Mouse (Mus musculus): ENCODE results near the gene Dst.

The Dst gene

DNA sequence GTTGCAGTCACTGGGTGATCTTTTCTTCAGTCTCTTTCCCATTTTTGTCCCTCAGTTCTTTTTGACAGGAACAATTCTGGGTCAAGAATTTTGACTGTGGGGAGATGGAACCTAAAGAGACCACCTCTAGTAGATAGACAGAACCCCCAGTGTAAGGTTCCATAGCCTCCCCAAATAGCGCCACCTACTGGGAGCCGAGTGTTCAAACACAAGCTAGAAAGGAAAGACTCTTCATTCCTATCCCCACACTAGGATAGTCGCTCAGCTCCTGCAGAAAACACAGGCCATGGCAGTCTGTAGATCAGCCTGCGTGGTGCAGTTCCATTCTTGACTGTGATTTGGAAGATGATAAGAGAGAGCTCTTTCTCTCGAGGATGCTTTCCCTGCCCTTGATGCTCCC lies 160.3 kb downstream of the Dst start:
- no peaks in the 10 kb centered on the region for H3K9me3 ChIP-seq (ENCODE audit: low read length)
- no peaks in the 10 kb centered on the region for H3K27me3 ChIP-seq (ENCODE audit: insufficient read depth, low read length)
- peaks cover 98% of the 10 kb centered on the region for H3K4me1 ChIP-seq (replicated peaks; ENCODE audit: low read depth, low read length)
- no peak for TF ChIP-seq NANOG (IDR thresholded peaks at IDR 0.05; ENCODE audit: borderline replicate concordance, low read length)
- TF ChIP-seq CTCF (conservative IDR thresholded peaks at IDR 0.05; ENCODE audit: low read length): peak; percentile 94
- no peaks in the 10 kb centered on the region for H3K36me3 ChIP-seq (ENCODE audit: insufficient read depth, low read length)
- peak overlapping the region; percentile 66 for H3K4me3 ChIP-seq (replicated peaks; ENCODE audit: low read length)

DNA sequence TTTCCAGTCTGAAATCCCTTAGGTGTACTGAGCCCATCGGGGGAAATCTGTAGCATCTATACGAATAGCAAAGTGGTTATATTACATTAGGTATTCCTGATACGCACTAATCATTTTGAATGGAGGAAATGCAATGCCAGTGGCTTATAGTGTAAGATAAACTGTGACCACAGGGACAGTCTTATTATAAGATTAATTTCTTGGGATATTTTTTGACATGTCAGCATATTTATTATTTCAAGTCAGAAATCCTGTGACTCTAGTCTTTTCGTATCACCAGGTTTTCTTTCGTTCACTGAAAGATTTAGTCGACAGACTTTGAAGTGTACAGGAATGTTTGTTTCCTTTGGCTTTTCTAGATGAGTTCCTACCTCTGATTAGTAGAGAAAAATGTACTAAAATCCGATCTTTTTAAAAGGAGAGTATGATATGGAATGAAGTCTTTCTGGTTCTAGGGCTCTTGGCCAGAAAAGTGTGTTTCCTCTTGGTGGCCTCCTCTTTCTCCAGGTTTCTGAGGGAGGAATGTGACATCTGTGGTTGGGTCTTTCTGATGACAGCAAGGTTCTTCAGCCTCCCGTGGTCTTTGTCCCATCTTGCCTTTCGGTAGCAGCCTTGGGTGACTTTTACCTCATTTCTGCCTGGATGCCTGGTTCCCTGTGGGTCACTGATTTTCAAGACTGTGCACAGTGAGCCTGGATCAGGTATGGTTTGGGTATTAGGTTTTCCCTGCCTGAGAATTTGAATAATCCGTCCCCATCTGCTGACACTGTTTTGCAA lies 161.7 kb downstream of the Dst start:
- no peak for TF ChIP-seq CTCF (conservative IDR thresholded peaks at IDR 0.05; ENCODE audit: low read length)
- TF ChIP-seq POU5F1 (IDR thresholded peaks at IDR 0.05; ENCODE audit: borderline replicate concordance, low read length): no peak
- no peak for TF ChIP-seq NANOG (IDR thresholded peaks at IDR 0.05; ENCODE audit: borderline replicate concordance, low read length)
- Histone ChIP-seq H3K27me3 (ENCODE audit: insufficient read depth, low read length) (no peaks in the 10 kb centered on the region), H3K9me3 (ENCODE audit: low read length) (no peaks in the 10 kb centered on the region), H3K4me1 (replicated peaks; ENCODE audit: low read depth, low read length) (peaks cover 96% of the 10 kb centered on the region), H3K36me3 (ENCODE audit: insufficient read depth, low read length) (no peaks in the 10 kb centered on the region), H3K4me3 (replicated peaks; ENCODE audit: low read length) (peak overlapping the region; percentile 41)

DNA sequence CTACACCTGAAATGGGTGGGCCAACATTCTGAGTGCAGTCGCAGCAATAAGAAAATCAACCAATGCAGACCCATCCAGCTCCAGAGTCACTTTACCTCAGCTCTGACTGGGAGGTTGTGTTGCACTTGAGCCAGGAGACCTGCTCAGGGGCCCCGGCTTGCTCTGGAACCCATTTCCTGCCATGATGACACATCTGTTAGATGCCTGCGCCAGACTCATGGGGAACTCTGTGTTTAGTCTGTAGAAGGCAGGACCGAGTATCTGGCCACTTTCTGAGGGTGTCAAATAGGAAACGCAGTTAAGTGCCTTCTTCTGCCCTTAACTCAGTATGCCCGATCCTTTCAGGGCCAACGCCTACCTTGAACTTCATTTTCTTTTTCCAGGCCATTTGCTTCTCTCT lies 162.4 kb downstream of the Dst start:
- Histone ChIP-seq H3K4me1 (replicated peaks; ENCODE audit: low read depth, low read length) (peaks cover 93% of the 10 kb centered on the region), H3K9me3 (ENCODE audit: low read length) (no peaks in the 10 kb centered on the region), H3K36me3 (ENCODE audit: insufficient read depth, low read length) (no peaks in the 10 kb centered on the region), H3K4me3 (replicated peaks; ENCODE audit: low read length) (peak overlapping the region; percentile 41), H3K27me3 (ENCODE audit: insufficient read depth, low read length) (no peaks in the 10 kb centered on the region)
- TF ChIP-seq CTCF (conservative IDR thresholded peaks at IDR 0.05; ENCODE audit: low read length): no peak
- no peak for TF ChIP-seq POU5F1 (IDR thresholded peaks at IDR 0.05; ENCODE audit: borderline replicate concordance, low read length)
- TF ChIP-seq NANOG (IDR thresholded peaks at IDR 0.05; ENCODE audit: borderline replicate concordance, low read length): no peak

DNA sequence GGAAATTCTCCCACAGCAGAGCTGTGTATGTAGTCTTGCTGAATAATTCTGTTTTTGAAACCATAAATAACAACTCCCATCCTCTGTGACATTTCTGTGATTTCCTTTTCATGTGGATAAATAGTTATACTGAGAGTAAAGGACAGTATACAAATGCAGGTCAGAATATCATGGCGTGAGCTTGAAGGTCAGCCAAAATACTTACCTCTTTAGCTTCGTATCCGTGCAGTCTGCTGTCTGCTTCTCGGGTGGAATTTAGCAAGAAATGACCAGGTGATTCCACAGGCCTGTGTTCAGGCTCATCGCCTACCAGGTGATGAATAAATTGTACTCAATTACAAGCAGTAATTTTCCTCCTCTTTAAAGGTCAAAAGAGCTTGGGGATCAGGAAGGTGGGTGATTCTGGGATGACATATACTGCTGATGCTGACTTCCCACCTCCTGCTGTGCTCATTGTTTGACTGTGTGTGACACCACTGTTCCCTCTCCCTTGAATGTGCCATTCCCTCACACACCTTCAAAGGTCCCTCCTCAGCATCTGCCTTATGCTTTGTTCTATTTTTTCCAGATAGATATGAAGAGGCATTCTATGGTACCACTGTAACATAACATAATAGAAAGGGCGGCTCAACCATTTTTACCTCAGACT lies 163.1 kb downstream of the Dst start:
- Histone ChIP-seq H3K9me3 (ENCODE audit: low read length) (no peaks in the 10 kb centered on the region), H3K36me3 (ENCODE audit: insufficient read depth, low read length) (no peaks in the 10 kb centered on the region), H3K27me3 (ENCODE audit: insufficient read depth, low read length) (no peaks in the 10 kb centered on the region), H3K4me3 (replicated peaks; ENCODE audit: low read length) (peak overlapping the region; percentile 41; the same call in 1 of the 2 replicates), H3K4me1 (replicated peaks; ENCODE audit: low read depth, low read length) (peaks cover 91% of the 10 kb centered on the region)
- TF ChIP-seq CTCF (conservative IDR thresholded peaks at IDR 0.05; ENCODE audit: low read length): no peak
- no peak for TF ChIP-seq NANOG (IDR thresholded peaks at IDR 0.05; ENCODE audit: borderline replicate concordance, low read length)
- no peak for TF ChIP-seq POU5F1 (IDR thresholded peaks at IDR 0.05; ENCODE audit: borderline replicate concordance, low read length)

DNA sequence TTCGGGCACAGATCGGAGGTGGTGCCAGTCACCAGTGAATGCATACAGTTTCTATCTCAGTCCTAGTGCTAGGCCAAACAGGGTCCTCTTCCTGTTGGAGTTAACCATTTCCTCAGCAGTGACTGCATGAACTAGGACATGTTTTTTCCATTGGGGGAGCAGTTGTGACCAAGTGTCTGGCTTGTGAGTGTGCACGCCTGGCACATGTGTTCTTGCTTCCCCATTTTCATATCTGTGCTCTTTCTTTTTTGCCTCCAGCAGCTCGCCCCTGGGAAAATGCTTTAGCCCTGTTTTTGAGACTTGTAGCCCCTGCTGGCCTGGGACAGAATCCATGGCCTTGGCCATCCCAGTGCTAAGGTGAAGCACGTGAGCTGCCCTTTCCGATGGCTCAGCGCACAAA lies 164.2 kb downstream of the Dst start:
- Histone ChIP-seq H3K9me3 (ENCODE audit: low read length) (no peaks in the 10 kb centered on the region), H3K36me3 (ENCODE audit: insufficient read depth, low read length) (no peaks in the 10 kb centered on the region), H3K4me1 (replicated peaks; ENCODE audit: low read depth, low read length) (peaks cover 88% of the 10 kb centered on the region), H3K4me3 (replicated peaks; ENCODE audit: low read length) (no peak overlapping the region), H3K27me3 (ENCODE audit: insufficient read depth, low read length) (no peaks in the 10 kb centered on the region)
- TF ChIP-seq CTCF (conservative IDR thresholded peaks at IDR 0.05; ENCODE audit: low read length): no peak
- no peak for TF ChIP-seq NANOG (IDR thresholded peaks at IDR 0.05; ENCODE audit: borderline replicate concordance, low read length)
- no peak for TF ChIP-seq POU5F1 (IDR thresholded peaks at IDR 0.05; ENCODE audit: borderline replicate concordance, low read length)

DNA sequence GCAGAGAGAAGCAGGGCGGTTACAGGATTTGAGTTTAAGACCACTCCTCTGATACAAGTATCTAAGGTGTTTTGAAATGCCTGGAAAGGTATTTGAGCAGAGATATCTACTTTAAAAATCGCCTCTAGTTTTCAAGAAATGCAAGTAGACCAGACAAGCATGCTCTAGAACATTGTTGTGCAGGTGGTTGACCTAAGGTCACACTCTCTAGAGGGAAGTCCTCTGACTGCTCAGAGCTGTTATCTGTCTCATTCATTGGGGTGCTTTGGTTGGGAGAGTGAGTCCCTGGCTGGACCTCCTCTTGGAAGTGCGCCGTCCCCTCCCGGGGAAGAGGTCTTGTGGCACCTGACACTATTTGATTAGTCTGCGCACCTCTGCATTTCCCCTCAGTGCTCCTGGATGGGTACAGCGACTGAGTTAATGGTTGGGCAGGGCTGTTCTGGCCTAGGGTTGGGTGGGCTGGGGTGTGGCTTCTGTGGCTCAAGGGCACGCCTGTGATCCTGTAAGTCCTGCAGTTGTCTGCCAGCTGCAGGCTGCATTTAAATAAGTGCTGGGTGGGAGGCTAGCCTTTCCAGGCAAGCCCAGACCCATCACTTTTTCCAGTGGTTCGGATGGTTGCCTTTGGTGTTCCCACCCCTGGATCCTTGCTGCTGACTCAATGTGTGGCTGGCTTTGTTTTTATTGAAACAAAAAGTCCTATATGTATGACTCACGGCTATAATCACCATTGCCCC lies 165.6 kb downstream of the Dst start:
- Histone ChIP-seq H3K27me3 (ENCODE audit: insufficient read depth, low read length) (no peaks in the 10 kb centered on the region), H3K4me3 (replicated peaks; ENCODE audit: low read length) (peak overlapping the region; percentile 63), H3K9me3 (ENCODE audit: low read length) (no peaks in the 10 kb centered on the region), H3K4me1 (replicated peaks; ENCODE audit: low read depth, low read length) (peaks cover 83% of the 10 kb centered on the region), H3K36me3 (ENCODE audit: insufficient read depth, low read length) (no peaks in the 10 kb centered on the region)
- no peak for TF ChIP-seq NANOG (IDR thresholded peaks at IDR 0.05; ENCODE audit: borderline replicate concordance, low read length)
- TF ChIP-seq CTCF (conservative IDR thresholded peaks at IDR 0.05; ENCODE audit: low read length): no peak
- no peak for TF ChIP-seq POU5F1 (IDR thresholded peaks at IDR 0.05; ENCODE audit: borderline replicate concordance, low read length)

DNA sequence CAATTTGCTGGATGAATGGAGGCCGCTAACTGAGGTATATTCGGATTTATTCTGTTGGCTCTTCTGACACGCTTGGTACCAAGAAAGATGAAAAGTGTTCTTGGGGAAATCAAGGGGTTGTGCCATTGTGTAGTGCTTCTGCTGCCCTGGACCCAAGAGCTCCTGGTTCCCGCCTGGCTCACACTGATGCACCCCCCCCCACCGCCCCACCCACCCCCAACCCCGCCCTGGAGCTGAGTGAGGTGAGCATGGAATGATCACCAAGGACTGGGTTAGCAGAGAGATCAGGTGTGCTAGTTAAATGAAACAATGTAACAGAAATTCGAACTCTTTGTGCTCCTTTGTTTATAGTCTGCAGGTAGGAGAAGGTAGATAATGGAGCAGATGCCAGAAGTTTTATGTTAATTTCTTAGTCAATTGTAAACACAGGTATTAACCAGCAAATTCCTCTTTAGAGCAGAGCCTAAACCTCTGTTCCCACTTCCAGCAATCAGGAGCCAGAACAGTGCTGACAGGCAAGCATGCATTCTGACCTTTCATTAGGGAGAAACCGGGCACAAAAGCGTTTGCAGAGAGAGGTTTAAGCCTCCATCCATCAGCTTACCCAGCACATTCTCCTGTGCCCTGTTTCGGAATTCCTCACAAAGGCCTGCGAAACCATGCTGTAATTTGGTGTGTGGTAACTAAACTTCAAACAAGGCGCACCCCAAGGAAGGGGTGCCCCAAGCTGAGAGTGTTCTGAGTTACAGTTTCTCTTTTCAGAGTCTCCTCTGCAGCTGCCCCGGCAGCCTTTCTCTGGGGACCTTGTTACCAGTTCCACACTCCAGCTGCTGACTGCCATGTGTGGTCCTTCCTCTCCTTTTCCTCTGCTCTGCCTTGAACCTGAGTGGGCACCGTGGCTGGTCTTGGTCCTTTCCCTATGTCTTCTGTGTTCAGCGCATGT lies 166.5 kb downstream of the Dst start:
- peaks cover 74% of the 10 kb centered on the region for H3K4me1 ChIP-seq (replicated peaks; ENCODE audit: low read depth, low read length)
- TF ChIP-seq NANOG (IDR thresholded peaks at IDR 0.05; ENCODE audit: borderline replicate concordance, low read length): peak; percentile 42
- TF ChIP-seq CTCF (conservative IDR thresholded peaks at IDR 0.05; ENCODE audit: low read length): no peak
- TF ChIP-seq POU5F1 (IDR thresholded peaks at IDR 0.05; ENCODE audit: borderline replicate concordance, low read length): 0 out of 2 replicates have a peak, but pooled peaks have one; percentile 6

More for the DNA sequence above, 166.5 kb downstream of the Dst start:
- H3K9me3 ChIP-seq (ENCODE audit: low read length): no peaks in the 10 kb centered on the region
- H3K27me3 ChIP-seq (ENCODE audit: insufficient read depth, low read length): no peaks in the 10 kb centered on the region
- H3K36me3 ChIP-seq (ENCODE audit: insufficient read depth, low read length): no peaks in the 10 kb centered on the region
- peak overlapping the region; percentile 72 for H3K4me3 ChIP-seq (replicated peaks; ENCODE audit: low read length)

Data from E14TG2a.4 (cell line).